Comparison of ENCODE assay signal across 8 mouse cellular contexts in genomic region chr16:56885824-56886615, GRCm38 (mm10). TPM values are rescaled to one million over a fixed set of nuclear protein-coding genes. Genes with fewer than 3 reads are reported as not detected.
DNase-seq lines count a peak whose midpoint lies in the region; ATAC-seq lines count a peak whose summit lies in the region.

TSS of gene Tmem45a (minus strand) at chr16:56886166.

- DNase-seq in heart, adult 8-10 months (ENCODE audit: low spot score) = peak; percentile 85
- peak; percentile 72 for DNase-seq in kidney, adult 18-20 months
- DNase-seq in left cerebral cortex, postnatal 36 days (ENCODE audit: low spot score in 2 of 2) = peak; percentile 59 to 65
- peak; percentile 97 for DNase-seq in midbrain, embryonic 11.5 days (ENCODE audit: low spot score, missing footprints)
- peak; percentile 47 to 71 for DNase-seq in spleen, postnatal 4 days (ENCODE audit: low spot score in 2 of 2)

- H3K4me3 ChIP-seq in erythroblast, embryonic 14.5 days (replicated peaks) = peak within 1 kb of the TSS; percentile 56
- H3K4me3 ChIP-seq in embryonic facial prominence, embryonic 13.5 days = peak within 1 kb of the TSS; percentile 54
- peak within 1 kb of the TSS; percentile 42 for H3K4me3 ChIP-seq in midbrain, embryonic 11.5 days (ENCODE audit: low read depth, low read length)

- H3K36me3 ChIP-seq in erythroblast, embryonic 14.5 days (ENCODE audit: control insufficient read depth) = no peaks in the 10 kb centered on the region
- H3K36me3 ChIP-seq in embryonic facial prominence, embryonic 13.5 days = no peaks in the 10 kb centered on the region
- no peaks in the 10 kb centered on the region for H3K36me3 ChIP-seq in midbrain, embryonic 11.5 days (ENCODE audit: control insufficient read depth, insufficient read depth, low read length)

- ATAC-seq in erythroblast, adult 5-6 weeks (replicated peaks; ENCODE audit: low FRiP score, poor library complexity, severe bottlenecking) = no peak
- peak; percentile 99 for ATAC-seq in embryonic facial prominence, embryonic 13.5 days (ENCODE audit: insufficient number of reproducible peaks, insufficient read depth, low FRiP score, low TSS enrichment, low read depth)
- peak; percentile 99 for ATAC-seq in midbrain, embryonic 11.5 days (ENCODE audit: low FRiP score)

- peaks cover 7% of the 10 kb centered on the region for H3K4me1 ChIP-seq in erythroblast, embryonic 14.5 days (ENCODE audit: control insufficient read depth)
- H3K4me1 ChIP-seq in embryonic facial prominence, embryonic 13.5 days = 0 out of 2 replicates have a peak, but pooled peaks cover 8% of the 10 kb centered on the region
- H3K4me1 ChIP-seq in midbrain, embryonic 11.5 days (ENCODE audit: control insufficient read depth, insufficient read depth, low read length) = no peaks in the 10 kb centered on the region

- peak within 1 kb of the TSS; percentile 74 for H3K27ac ChIP-seq in embryonic facial prominence, embryonic 13.5 days
- H3K27ac ChIP-seq in midbrain, embryonic 11.5 days (ENCODE audit: low read depth, low read length) = no peak within 1 kb of the TSS

- no peaks in the 10 kb centered on the region for H3K27me3 ChIP-seq in erythroblast, embryonic 14.5 days (ENCODE audit: control insufficient read depth)
- H3K27me3 ChIP-seq in embryonic facial prominence, embryonic 13.5 days = no peaks in the 10 kb centered on the region
- H3K27me3 ChIP-seq in midbrain, embryonic 11.5 days (ENCODE audit: control insufficient read depth, insufficient read depth, low read length) = no peaks in the 10 kb centered on the region

- no peaks in the 10 kb centered on the region for H3K9me3 ChIP-seq in erythroblast, embryonic 14.5 days (ENCODE audit: control insufficient read depth, low read length)
- H3K9me3 ChIP-seq in embryonic facial prominence, embryonic 13.5 days = no peaks in the 10 kb centered on the region
- no peaks in the 10 kb centered on the region for H3K9me3 ChIP-seq in midbrain, embryonic 11.5 days (ENCODE audit: control insufficient read depth, low read length)

- H3K9ac ChIP-seq in embryonic facial prominence, embryonic 13.5 days = peak within 1 kb of the TSS; percentile 64
- H3K9ac ChIP-seq in midbrain, embryonic 11.5 days (ENCODE audit: low read length) = peak within 1 kb of the TSS; percentile 48

- intact Hi-C loops in left cerebral cortex, postnatal 36 days (cut with DNase I) = no loop called here

- 4% methylated on average over 25 of the region's 25 CpGs for WGBS in embryonic facial prominence, embryonic 13.5 days
- 3% methylated on average over 25 of the region's 25 CpGs for WGBS in midbrain, embryonic 11.5 days

- H3K4me2 ChIP-seq in embryonic facial prominence, embryonic 13.5 days = peak within 1 kb of the TSS; percentile 61
- H3K4me2 ChIP-seq in midbrain, embryonic 11.5 days = peak within 1 kb of the TSS; percentile 71

RNA-seq across cellular contexts. Expression of gene Tmem45a, which starts in this region (rescaled TPM):
- not detected in 2 replicates for polyA plus RNA-seq in erythroblast, embryonic 14.5 days (2012)
- not detected in 2 replicates for total RNA-seq in erythroblast, adult 5-6 weeks (2015; ENCODE audit: low replicate concordance)
- 0.34 TPM in 1 of 2 replicates, not detected in the other for total RNA-seq in erythroblast, adult 5-6 weeks (2017; ENCODE audit: low replicate concordance)
- polyA plus RNA-seq in embryonic facial prominence, embryonic 13.5 days (2015; fragmentation: Nextera tagmentation; extraction: Ambion mirVana) = 36.0 and 37.7 TPM in 2 replicates
- 1 to 10 TPM; 1.1 to 3.4 (median 2.4) TPM for total RNA-seq in heart, adult 8-10 months (2022)
- total RNA-seq in left cerebral cortex, postnatal 36 days (2021) = 1 to 10 TPM in 1 of 2 experiments, under 1 TPM in 1; 0.54 to 1.4 TPM
- polyA plus RNA-seq in midbrain, embryonic 11.5 days (2014; fragmentation: Nextera tagmentation; extraction: Ambion mirVana) = 9.5 and 11.6 TPM in 2 replicates

Comparison
In these comparisons a context has a peak if more than half of its experiments do, and no peak if none do; other contexts are left out.
1. RNA of gene Tmem45a (polyA plus RNA-seq): 36.0 to 37.7 TPM in embryonic facial prominence, embryonic 13.5 days and 9.5 to 11.6 TPM in midbrain, embryonic 11.5 days; not detected in erythroblast, embryonic 14.5 days; every median in the first group is over 10 times any median in the second.
2. Peak in every context shown above with its lines, with median percentiles within 50 percentile points of each other: H3K4me3 ChIP-seq and DNase-seq.